Mouse (Mus musculus): ENCODE measurements around the gene Acmsd.

Acmsd gene

GRCm38 (mm10) chr1:127775206-127775720 lies 46.0 kb downstream of the Acmsd start:
- DNase-seq (ENCODE audit: low spot score in 2 of 2) = no peak

- DNase-seq (ENCODE audit: low spot score in 2 of 2) = no peak
These were observed 47.0 kb downstream of the Acmsd start for GRCm38 (mm10) chr1:127776246-127776645.

- DNase-seq (ENCODE audit: low spot score in 2 of 2) = no peak
These were observed 49.4 kb downstream of the Acmsd start for GRCm38 (mm10) chr1:127778611-127779010.

GRCm38 (mm10) chr1:127780142-127780541 lies 50.9 kb downstream of the Acmsd start:
- no peak for DNase-seq (ENCODE audit: low spot score in 2 of 2)

GRCm38 (mm10) chr1:127780849-127781248 lies 51.6 kb downstream of the Acmsd start:
- no peak for DNase-seq (ENCODE audit: low spot score in 2 of 2)

- no peak for DNase-seq (ENCODE audit: low spot score in 2 of 2)
These were observed 54.6 kb downstream of the Acmsd start for GRCm38 (mm10) chr1:127783862-127784261.

- no peak for DNase-seq (ENCODE audit: low spot score in 2 of 2)
These were observed 56.7 kb downstream of the Acmsd start for GRCm38 (mm10) chr1:127785882-127786281.

- DNase-seq (ENCODE audit: low spot score in 2 of 2) = no peak
These were observed 59.7 kb downstream of the Acmsd start for GRCm38 (mm10) chr1:127788943-127789342.

GRCm38 (mm10) chr1:127793459-127793858 lies 64.2 kb downstream of the Acmsd start:
- DNase-seq (ENCODE audit: low spot score in 2 of 2) = no peak

- DNase-seq (ENCODE audit: low spot score in 2 of 2) = no peak
These were observed 66.0 kb downstream of the Acmsd start for GRCm38 (mm10) chr1:127795087-127795769.

- no peak for DNase-seq (ENCODE audit: low spot score in 2 of 2)
These were observed 67.1 kb downstream of the Acmsd start for GRCm38 (mm10) chr1:127796341-127796740.

- no peak for DNase-seq (ENCODE audit: low spot score in 2 of 2)
These were observed 67.5 kb downstream of the Acmsd start for GRCm38 (mm10) chr1:127796752-127797151.

GRCm38 (mm10) chr1:127802916-127803315 lies 73.7 kb downstream of the Acmsd start:
- DNase-seq (ENCODE audit: low spot score in 2 of 2) = no peak

GRCm38 (mm10) chr1:127808671-127809070 lies 79.5 kb downstream of the Acmsd start:
- no peak for DNase-seq (ENCODE audit: low spot score in 2 of 2)

- DNase-seq (ENCODE audit: low spot score in 2 of 2) = no peak
These were observed 83.7 kb downstream of the Acmsd start for GRCm38 (mm10) chr1:127812929-127813328.

GRCm38 (mm10) chr1:127816381-127816780 lies 87.2 kb downstream of the Acmsd start:
- no peak for DNase-seq (ENCODE audit: low spot score in 2 of 2)

Measured in frontal cortex, postnatal 14 days (tissue).